Mouse (Mus musculus) small intestine, adult 2 months (tissue): Measurements from ENCODE around the gene Ttc7. TPM values are rescaled to one million over a fixed set of nuclear protein-coding genes. Genes with fewer than 3 reads are reported as not detected.

Experiments
- H3K27ac ChIP-seq: fragments of 200-500 bp; 2 replicates; pipeline ENCODE4 v1.5.1; 2012; ENCODE audit warnings: low read depth, low read length, control low read depth, inconsistent platforms; ENCODE audit not compliant: insufficient read depth
- H3K27me3 ChIP-seq: fragments of 200-500 bp; 2 replicates; pipeline ENCODE4 v1.6.1; 2012; ENCODE audit warnings: mild to moderate bottlenecking, moderate library complexity, low read length, inconsistent platforms; ENCODE audit not compliant: control insufficient read depth, insufficient read depth
- H3K36me3 ChIP-seq: fragments of 200-500 bp; 2 replicates; pipeline ENCODE4 v1.6.1; 2012; ENCODE audit warnings: mild to moderate bottlenecking, low read length, control low read depth, inconsistent platforms; ENCODE audit not compliant: control insufficient read depth, insufficient read depth
- H3K4me1 ChIP-seq: fragments of 200-500 bp; 2 replicates; pipeline ENCODE4 v1.6.1; 2012; ENCODE audit warnings: low read length, inconsistent platforms, mixed read lengths; ENCODE audit not compliant: control insufficient read depth, insufficient read depth, insufficient read length
- H3K4me3 ChIP-seq: fragments of 200-500 bp; 2 replicates; pipeline ENCODE4 v1.5.1; 2012; ENCODE audit warnings: low read depth, mild to moderate bottlenecking, control low read depth, inconsistent platforms, low read length, moderate library complexity
- CTCF ChIP-seq: fragments of 200-500 bp; IDR thresholded peaks from 2 replicates; pipeline ENCODE4 v1.5.1; 2012; ENCODE audit warnings: low read depth, mild to moderate bottlenecking, control low read depth, inconsistent platforms, low read length, moderate library complexity, mixed read lengths; ENCODE audit not compliant: insufficient replicate concordance, insufficient read length; ENCODE audit errors: extremely low read depth
- POLR2A ChIP-seq: fragments of 200-500 bp; IDR thresholded peaks from 2 replicates; pipeline ENCODE4 v1.6.1; 2012; ENCODE audit warnings: low read depth, mild to moderate bottlenecking, control low read depth, inconsistent platforms, low read length, moderate library complexity
- WGBS: fragments of 180-500 bp; shearing (Covaris S2); methylation state at CpG from one replicate; pipeline ENCODE4 v1.1.7; 2018; 5-methylcytosine and 5-hydroxymethylcytosine counted together
- polyA plus RNA-seq: library from polyadenylated mRNA; depleted of rRNA; stranded (reverse); fragments of >200 nt; gene quantifications from 2 replicates; pipeline ENCODE4 v1.2.3, GENCODE M21; 2012

Gene Ttc7
- polyA plus RNA-seq, 1 experiment = 289 TPM

DNA sequence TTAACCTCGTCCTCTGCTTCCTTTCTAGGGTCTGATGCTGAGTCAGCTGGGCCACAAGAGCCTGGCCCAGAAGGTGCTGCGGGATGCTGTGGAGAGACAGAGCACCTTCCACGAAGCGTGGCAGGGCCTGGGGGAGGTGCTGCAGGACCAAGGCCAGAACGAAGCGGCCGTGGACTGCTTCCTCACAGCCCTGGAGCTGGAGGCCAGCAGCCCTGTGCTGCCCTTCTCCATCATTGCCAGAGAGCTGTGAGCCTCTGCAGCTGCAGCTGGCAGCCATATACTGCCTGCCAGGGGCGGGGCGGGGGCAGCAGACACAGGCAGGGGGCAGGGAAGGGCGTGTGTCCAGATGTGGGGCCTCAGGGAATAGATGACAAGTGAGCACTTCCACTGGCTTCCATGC is 97.1 kb downstream of the Ttc7 start:
- Histone ChIP-seq H3K4me3 (no peak overlapping the region), H3K27ac (no peak overlapping the region), H3K36me3 (peaks cover 15% of the 10 kb centered on the region), H3K4me1 (peaks cover 19% of the 10 kb centered on the region), H3K27me3 (no peaks in the 10 kb centered on the region)
- 64% methylated on average over 10 of the region's 10 CpGs for WGBS
- no peak for TF ChIP-seq POLR2A
- no peak for TF ChIP-seq CTCF

DNA sequence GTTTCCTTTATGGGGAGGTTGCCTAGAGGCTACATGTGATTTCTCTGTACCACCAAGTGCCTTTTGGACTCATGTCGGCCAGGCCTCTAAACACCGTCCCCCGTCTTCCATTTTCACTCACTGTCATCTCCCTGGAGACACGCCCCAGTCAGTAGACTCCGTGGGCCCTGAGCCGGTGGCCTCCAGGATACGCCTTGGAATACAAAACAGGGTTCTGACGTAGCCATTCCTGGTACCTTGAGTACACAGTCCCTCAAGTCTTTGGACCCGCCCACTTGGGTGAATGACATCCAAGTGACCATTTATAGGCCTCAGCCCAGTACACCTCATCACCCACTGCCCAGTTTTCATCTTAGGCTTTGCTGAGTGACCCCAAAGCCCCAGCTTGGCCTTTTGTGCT is 98.0 kb downstream of the Ttc7 start:
- Histone ChIP-seq H3K27ac (no peak overlapping the region), H3K4me3 (no peak overlapping the region), H3K4me1 (peaks cover 19% of the 10 kb centered on the region), H3K27me3 (no peaks in the 10 kb centered on the region), H3K36me3 (peaks cover 15% of the 10 kb centered on the region)
- WGBS = 90% methylated on average over 9 of the region's 9 CpGs
- TF ChIP-seq CTCF = no peak
- no peak for TF ChIP-seq POLR2A

DNA sequence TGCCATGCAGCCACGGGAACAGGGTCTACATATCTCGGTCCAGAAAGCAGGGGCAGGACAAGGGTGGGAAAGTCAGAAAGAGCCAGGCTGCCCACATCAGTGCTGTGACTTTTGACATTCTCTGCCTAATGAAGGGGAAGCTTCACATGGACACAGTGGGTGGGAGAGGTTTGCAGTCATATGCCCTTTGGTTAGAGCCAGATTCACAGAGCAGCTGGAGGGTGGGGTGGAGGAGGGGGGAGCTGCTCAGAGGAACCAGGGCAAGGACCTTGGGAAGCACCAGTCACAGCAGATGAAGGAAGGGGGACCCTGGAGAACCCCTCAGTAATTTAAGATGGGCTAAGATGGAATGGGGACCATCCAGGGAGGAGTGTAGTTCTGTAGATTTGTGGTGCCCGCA is 103.1 kb downstream of the Ttc7 start:
- no peak for TF ChIP-seq CTCF
- no peak for TF ChIP-seq POLR2A
- no peaks in the 10 kb centered on the region for H3K27me3 ChIP-seq
- no peak overlapping the region for H3K27ac ChIP-seq
- WGBS = 85% methylated on average over 3 of the region's 3 CpGs
- no peaks in the 10 kb centered on the region; the same call in 1 of the 2 replicates for H3K36me3 ChIP-seq
- H3K4me3 ChIP-seq = no peak overlapping the region
- no peaks in the 10 kb centered on the region for H3K4me1 ChIP-seq

GRCm38 (mm10) chr17:87387068-87387467 is 104.4 kb downstream of the Ttc7 start:
- H3K4me3 ChIP-seq = no peak overlapping the region
- WGBS = 34% methylated on average over 5 of the region's 5 CpGs
- no peak for TF ChIP-seq POLR2A
- no peak for TF ChIP-seq CTCF

DNA sequence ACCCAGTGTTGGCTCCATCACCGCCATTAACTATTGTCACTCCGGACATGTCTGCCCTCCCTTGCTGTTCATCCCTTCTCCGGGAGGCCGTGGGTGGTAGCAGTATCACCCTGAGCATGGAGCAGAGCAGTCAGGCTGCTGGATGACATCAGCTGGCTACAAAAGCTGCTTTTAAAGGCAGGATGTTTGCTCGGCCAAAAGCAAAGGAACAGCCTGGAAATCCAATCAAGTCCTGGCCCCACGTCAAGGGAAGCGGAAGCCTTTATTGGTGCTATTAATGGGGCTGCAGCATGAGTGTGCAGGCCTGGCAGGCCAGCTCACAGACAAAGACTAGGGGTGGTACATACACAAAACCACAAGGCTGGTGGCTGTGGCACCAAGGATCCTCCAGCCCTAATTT is 108.6 kb downstream of the Ttc7 start:
- no peaks in the 10 kb centered on the region for H3K36me3 ChIP-seq
- H3K4me3 ChIP-seq = no peak overlapping the region
- no peaks in the 10 kb centered on the region for H3K27me3 ChIP-seq
- H3K27ac ChIP-seq = no peak overlapping the region
- TF ChIP-seq CTCF = no peak
- TF ChIP-seq POLR2A = no peak
- H3K4me1 ChIP-seq = peaks cover 8% of the 10 kb centered on the region
- WGBS = 54% methylated on average over 7 of the region's 7 CpGs

More at GRCm38 (mm10) chr17:87387068-87387467, 104.4 kb downstream of the Ttc7 start:
- Histone ChIP-seq H3K4me1 (no peaks in the 10 kb centered on the region), H3K27ac (no peak overlapping the region), H3K27me3 (no peaks in the 10 kb centered on the region), H3K36me3 (no peaks in the 10 kb centered on the region; the same call in 1 of the 2 replicates)

GRCm38 (mm10) chr17:87397088-87397487 is 114.4 kb downstream of the Ttc7 start:
- H3K4me1 ChIP-seq = peaks cover 10% of the 10 kb centered on the region
- H3K27ac ChIP-seq = no peak overlapping the region
- no peaks in the 10 kb centered on the region for H3K27me3 ChIP-seq
- no peak overlapping the region for H3K4me3 ChIP-seq
- 60% methylated on average over 11 of the region's 11 CpGs for WGBS
- H3K36me3 ChIP-seq = no peaks in the 10 kb centered on the region
- TF ChIP-seq POLR2A (no peak), CTCF (no peak)

DNA sequence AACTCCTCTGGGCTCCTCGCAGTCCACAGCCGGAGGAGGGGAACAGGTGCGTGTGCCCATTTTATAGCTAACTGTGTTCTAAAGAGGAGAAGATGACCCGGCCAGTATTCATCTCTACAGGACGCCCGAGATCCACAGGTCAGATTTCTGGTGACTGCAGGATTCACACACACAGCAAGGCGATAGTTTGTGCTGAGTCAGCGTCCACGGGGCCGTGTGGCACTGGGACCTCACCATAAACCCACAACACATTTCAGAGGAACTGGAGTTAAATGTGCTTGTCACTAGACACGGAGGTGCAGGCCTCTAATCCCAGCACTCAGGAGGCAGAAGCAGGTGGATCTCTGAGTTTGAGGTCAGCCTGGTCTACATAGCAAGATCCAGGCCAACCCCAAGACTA is 119.8 kb downstream of the Ttc7 start:
- H3K27me3 ChIP-seq = no peaks in the 10 kb centered on the region
- no peak for TF ChIP-seq CTCF
- TF ChIP-seq POLR2A = no peak
- H3K4me1 ChIP-seq = no peaks in the 10 kb centered on the region
- WGBS = 88% methylated on average over 11 of the region's 11 CpGs
- no peak overlapping the region for H3K27ac ChIP-seq
- no peaks in the 10 kb centered on the region for H3K36me3 ChIP-seq
- H3K4me3 ChIP-seq = no peak overlapping the region
